Mouse (Mus musculus): ENCODE data around the gene Cacna2d3.

- TF ChIP-seq POLR2A (IDR thresholded peaks at IDR 0.05; ENCODE audit: insufficient read depth, low read depth, low read length) (no peak), CTCF (IDR thresholded peaks at IDR 0.05; ENCODE audit: insufficient read depth, low read depth, low read length) (no peak)
These were observed 644.2 kb downstream of the Cacna2d3 start for GRCm38 (mm10) chr14:29077418-29077817.

All from olfactory bulb, adult 2 months (tissue).